ENCODE assay signal across 8 mouse cellular contexts in the genomic region with DNA sequence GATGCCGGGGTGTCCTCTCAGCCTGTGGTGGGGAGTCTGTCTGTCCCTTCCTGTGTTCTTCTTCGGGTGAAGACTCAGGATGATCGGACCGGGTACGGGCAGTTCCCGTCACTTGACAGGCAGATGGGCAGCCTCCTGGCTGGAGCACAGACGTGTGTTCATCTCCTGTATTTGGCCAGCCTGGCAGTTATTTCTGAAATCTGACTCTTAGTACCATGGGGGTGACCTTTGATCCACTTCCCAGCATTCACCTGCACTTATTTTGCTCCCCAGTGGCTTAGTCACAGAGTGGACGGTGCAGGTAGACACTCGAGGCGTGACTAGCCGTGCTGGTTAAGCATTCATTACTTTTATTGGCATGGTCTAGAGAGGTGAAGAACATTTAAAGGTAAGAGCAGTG. TPM values are rescaled to one million over a fixed set of nuclear protein-coding genes. Genes with fewer than 3 reads are reported as not detected.
DNase-seq lines count a peak whose midpoint lies in the region; ATAC-seq and TF ChIP-seq lines count a peak whose summit lies in the region.
"Not testable (repeated sequence)": the region's sequence is repeated elsewhere in the genome, so short reads cannot be mapped to it uniquely, and the experiment has no call there.

No protein-coding gene starts in this region.

- not testable (repeated sequence) for H3K27me3 ChIP-seq in hindbrain, embryonic 13.5 days; intestine, postnatal 0 days (replicated peaks; ENCODE audit: control insufficient read depth, insufficient read depth, low read length); liver, embryonic 11.5 days (replicated peaks; ENCODE audit: control insufficient read depth, insufficient read depth, low read length); liver, postnatal 0 days (ENCODE audit: insufficient read depth, low read length); midbrain, embryonic 14.5 days (ENCODE audit: control insufficient read depth, insufficient read depth, low read length); stomach, embryonic 16.5 days (ENCODE audit: control insufficient read depth, insufficient read depth, low read length)

- no CpG with 5 or more reads among the region's 11 CpGs for WGBS in hindbrain, embryonic 13.5 days
- no CpG with 5 or more reads among the region's 11 CpGs for WGBS in intestine, postnatal 0 days
- WGBS in liver, embryonic 11.5 days: no CpG with 5 or more reads among the region's 11 CpGs
- no CpG with 5 or more reads among the region's 11 CpGs for WGBS in liver, postnatal 0 days (ENCODE audit: insufficient replicate concordance)
- no CpG with 5 or more reads among the region's 11 CpGs for WGBS in midbrain, embryonic 14.5 days
- no CpG with 5 or more reads among the region's 11 CpGs for WGBS in stomach, embryonic 16.5 days

- not testable (repeated sequence) for H3K9ac ChIP-seq in hindbrain, embryonic 13.5 days; intestine, postnatal 0 days (ENCODE audit: low read depth, low read length); liver, embryonic 11.5 days (ENCODE audit: low read depth, low read length); liver, postnatal 0 days (replicated peaks); midbrain, embryonic 14.5 days (replicated peaks; ENCODE audit: low read length); stomach, embryonic 16.5 days (ENCODE audit: low read length)

- ATAC-seq in erythroid progenitor cell, adult 5-6 weeks (replicated peaks; ENCODE audit: low FRiP score, poor library complexity, severe bottlenecking): peak; percentile 22; the same call in 1 of the 2 replicates
- ATAC-seq in hindbrain, embryonic 13.5 days (ENCODE audit: low FRiP score): 0 out of 2 replicates have a peak, but pooled peaks have one; percentile 28
- ATAC-seq in intestine, postnatal 0 days: peak; percentile 39
- peak; percentile 16; the same call in 1 of the 2 replicates for ATAC-seq in liver, embryonic 11.5 days (replicated peaks; ENCODE audit: low FRiP score)
- peak; percentile 77 for ATAC-seq in liver, postnatal 0 days
- 0 out of 2 replicates have a peak, but pooled peaks have one; percentile 16 for ATAC-seq in midbrain, embryonic 14.5 days (ENCODE audit: low FRiP score, low TSS enrichment)
- ATAC-seq in stomach, embryonic 16.5 days (ENCODE audit: insufficient read depth, low FRiP score): peak; percentile 13; the same call in 1 of the 2 replicates

- not testable (repeated sequence) for H3K4me1 ChIP-seq in hindbrain, embryonic 13.5 days (replicated peaks); intestine, postnatal 0 days (replicated peaks; ENCODE audit: control insufficient read depth, insufficient read depth, low read length); liver, embryonic 11.5 days (replicated peaks; ENCODE audit: control insufficient read depth, insufficient read depth, low read length); liver, postnatal 0 days (ENCODE audit: insufficient read depth)
- H3K4me1 ChIP-seq in midbrain, embryonic 14.5 days (ENCODE audit: control insufficient read depth, insufficient read depth, low read length): 0 out of 2 replicates have a peak, but pooled peaks cover 11% of the 10 kb centered on the region
- peaks cover 11% of the 10 kb centered on the region; the same call in 1 of the 2 replicates for H3K4me1 ChIP-seq in stomach, embryonic 16.5 days (ENCODE audit: control insufficient read depth, insufficient read depth, low read length)

- not testable (repeated sequence) for DNase-seq in gastrocnemius, adult 2 months; liver, embryonic 11.5 days (ENCODE audit: low spot score); liver, postnatal 0 days; midbrain, embryonic 14.5 days

- not testable (repeated sequence) for H3K9me3 ChIP-seq in hindbrain, embryonic 13.5 days; intestine, postnatal 0 days (ENCODE audit: control insufficient read depth); liver, embryonic 11.5 days (ENCODE audit: control insufficient read depth, low read length); liver, postnatal 0 days (ENCODE audit: low read length); midbrain, embryonic 14.5 days (ENCODE audit: control insufficient read depth, low read length); stomach, embryonic 16.5 days (replicated peaks; ENCODE audit: control insufficient read depth, low read length)

- peak overlapping the region; percentile 71; the same call in 1 of the 2 replicates for H3K4me3 ChIP-seq in gastrocnemius, adult 2 months
- not testable (repeated sequence) for H3K4me3 ChIP-seq in hindbrain, embryonic 13.5 days; intestine, postnatal 0 days (ENCODE audit: low read depth, low read length); liver, embryonic 11.5 days (ENCODE audit: low read depth, low read length); liver, postnatal 0 days (ENCODE audit: low read depth, low read length); midbrain, embryonic 14.5 days (replicated peaks; ENCODE audit: low read depth, low read length); stomach, embryonic 16.5 days (replicated peaks; ENCODE audit: low read length)

- H3K4me2 ChIP-seq in hindbrain, embryonic 13.5 days; intestine, postnatal 0 days (replicated peaks; ENCODE audit: low read depth); liver, embryonic 11.5 days; liver, postnatal 0 days (ENCODE audit: low read depth, low read length); midbrain, embryonic 14.5 days (ENCODE audit: low read length); stomach, embryonic 16.5 days (ENCODE audit: low read depth, low read length): not testable (repeated sequence)

- not testable (repeated sequence) for TF ChIP-seq EP300 in liver, postnatal 0 days (IDR thresholded peaks at IDR 0.05; ENCODE audit: low read depth)

- H3K36me3 ChIP-seq in hindbrain, embryonic 13.5 days; intestine, postnatal 0 days (ENCODE audit: control insufficient read depth, insufficient read depth); liver, embryonic 11.5 days (ENCODE audit: control insufficient read depth, insufficient read depth, low read length); liver, postnatal 0 days (replicated peaks; ENCODE audit: insufficient read depth, low read length); midbrain, embryonic 14.5 days (ENCODE audit: control insufficient read depth, insufficient read depth, low read length); stomach, embryonic 16.5 days (ENCODE audit: control insufficient read depth, insufficient read depth, low read length): not testable (repeated sequence)

- intact Hi-C loops in gastrocnemius, adult 2 months (cut with DNase I): not testable (repeated sequence)

- peak overlapping the region; percentile 83 for H3K27ac ChIP-seq in gastrocnemius, adult 2 months
- not testable (repeated sequence) for H3K27ac ChIP-seq in hindbrain, embryonic 13.5 days; intestine, postnatal 0 days (ENCODE audit: low read depth, low read length); liver, embryonic 11.5 days (ENCODE audit: low read depth, low read length); liver, postnatal 0 days (ENCODE audit: low read depth); midbrain, embryonic 14.5 days (replicated peaks; ENCODE audit: low read depth, low read length); stomach, embryonic 16.5 days (ENCODE audit: low read length)

- TF ChIP-seq CTCF in gastrocnemius, adult 2 months (IDR thresholded peaks at IDR 0.05); intestine, postnatal 0 days (IDR thresholded peaks at IDR 0.05; ENCODE audit: low read depth); liver, postnatal 0 days (IDR thresholded peaks at IDR 0.05; ENCODE audit: low read depth): not testable (repeated sequence)

RNA-seq across cellular contexts. Expression of gene Tacc2, which starts 15.7 kb away (rescaled TPM):
- 0.72 and 5.0 TPM in 2 replicates for total RNA-seq in erythroid progenitor cell, adult 5-6 weeks (2015; ENCODE audit: low replicate concordance)
- total RNA-seq in erythroid progenitor cell, adult 5-6 weeks (2017; ENCODE audit: low replicate concordance): 0.30 and 0.77 TPM in 2 replicates
- 100 to 1,000 TPM; 515 to 576 TPM for total RNA-seq in gastrocnemius, adult 2 months (2021)
- polyA plus RNA-seq in hindbrain, embryonic 13.5 days (2015; fragmentation: Nextera tagmentation; extraction: Ambion mirVana): 58.0 and 59.1 TPM in 2 replicates
- 27.7 TPM in 2 replicates for polyA plus RNA-seq in intestine, postnatal 0 days (2015; fragmentation: Nextera tagmentation; extraction: Ambion mirVana)
- 16.4 and 17.3 TPM in 2 replicates for polyA plus RNA-seq in liver, embryonic 11.5 days (2014; fragmentation: Nextera tagmentation; extraction: Ambion mirVana)
- 3.5 and 3.8 TPM in 2 replicates for polyA plus RNA-seq in liver, postnatal 0 days (2015; fragmentation: Nextera tagmentation; extraction: Ambion mirVana)
- polyA plus RNA-seq in midbrain, embryonic 14.5 days (2014; fragmentation: Nextera tagmentation; extraction: Ambion mirVana): 50.8 and 72.4 TPM in 2 replicates
- 23.9 and 24.7 TPM in 2 replicates for polyA plus RNA-seq in stomach, embryonic 16.5 days (2015; fragmentation: Nextera tagmentation; extraction: Ambion mirVana)

RNA-seq across cellular contexts. Expression of gene Nsmce4a, which starts 20.1 kb away (rescaled TPM):
- 119 and 159 TPM in 2 replicates for total RNA-seq in erythroid progenitor cell, adult 5-6 weeks (2015; ENCODE audit: low replicate concordance)
- 110 and 118 TPM in 2 replicates for total RNA-seq in erythroid progenitor cell, adult 5-6 weeks (2017; ENCODE audit: low replicate concordance)
- total RNA-seq in gastrocnemius, adult 2 months (2021): 10 to 100 TPM; 28.6 to 33.8 TPM
- polyA plus RNA-seq in hindbrain, embryonic 13.5 days (2015; fragmentation: Nextera tagmentation; extraction: Ambion mirVana): 98.0 and 101 TPM in 2 replicates
- polyA plus RNA-seq in intestine, postnatal 0 days (2015; fragmentation: Nextera tagmentation; extraction: Ambion mirVana): 100 and 101 TPM in 2 replicates
- 175 and 190 TPM in 2 replicates for polyA plus RNA-seq in liver, embryonic 11.5 days (2014; fragmentation: Nextera tagmentation; extraction: Ambion mirVana)
- 67.8 and 72.6 TPM in 2 replicates for polyA plus RNA-seq in liver, postnatal 0 days (2015; fragmentation: Nextera tagmentation; extraction: Ambion mirVana)
- 99.1 and 114 TPM in 2 replicates for polyA plus RNA-seq in midbrain, embryonic 14.5 days (2014; fragmentation: Nextera tagmentation; extraction: Ambion mirVana)
- polyA plus RNA-seq in stomach, embryonic 16.5 days (2015; fragmentation: Nextera tagmentation; extraction: Ambion mirVana): 92.7 and 103 TPM in 2 replicates

Comparison
In these comparisons a context has a peak if more than half of its experiments do, and no peak if none do; other contexts are left out.
1. ATAC-seq: peak in every context shown above with its lines; median percentile 77 in liver, postnatal 0 days; 39 in intestine, postnatal 0 days; 28 in hindbrain, embryonic 13.5 days; 22 in erythroid progenitor cell, adult 5-6 weeks; 16 in liver, embryonic 11.5 days; 16 in midbrain, embryonic 14.5 days; 13 in stomach, embryonic 16.5 days.